ENCODE assay signal across 8 mouse cellular contexts in genomic region chr1:39206942-39207341, GRCm38 (mm10). TPM values are rescaled to one million over a fixed set of nuclear protein-coding genes. Genes with fewer than 3 reads are reported as not detected.
DNase-seq lines count a peak whose midpoint lies in the region; ATAC-seq and TF ChIP-seq lines count a peak whose summit lies in the region.

No protein-coding gene starts in this region.

- peak overlapping the region; percentile 13; the same call in 1 of the 2 replicates for H3K4me2 ChIP-seq in heart, embryonic 14.5 days (ENCODE audit: low read length)
- H3K4me2 ChIP-seq in intestine, embryonic 15.5 days (replicated peaks), result no peak overlapping the region
- no peak overlapping the region for H3K4me2 ChIP-seq in hindbrain, embryonic 16.5 days (ENCODE audit: low read length)

- H3K4me3 ChIP-seq in heart, embryonic 14.5 days (ENCODE audit: control insufficient read depth in 1 of 2, insufficient read depth in 1 of 2, low read depth in 1 of 2, low read length in 2 of 2), result no peak overlapping the region
- H3K4me3 ChIP-seq in C2C12 (ENCODE audit: insufficient read depth, poor library complexity, severe bottlenecking), result no peak overlapping the region
- no peak overlapping the region for H3K4me3 ChIP-seq in intestine, embryonic 15.5 days (replicated peaks)
- H3K4me3 ChIP-seq in hindbrain, embryonic 16.5 days (ENCODE audit: low read length), result no peak overlapping the region

- H3ac ChIP-seq in C2C12 (ENCODE audit: control insufficient read depth, insufficient read length, low read depth), result no peak overlapping the region

- ATAC-seq in heart, embryonic 14.5 days (ENCODE audit: insufficient number of reproducible peaks, insufficient read depth, low FRiP score, low read depth), result no peak
- ATAC-seq in intestine, embryonic 15.5 days, result peak; percentile 57
- no peak for ATAC-seq in erythroblast, adult 5-6 weeks (replicated peaks; ENCODE audit: low FRiP score, poor library complexity, severe bottlenecking)
- no peak for ATAC-seq in hindbrain, embryonic 16.5 days

- H3K9ac ChIP-seq in heart, embryonic 14.5 days (ENCODE audit: low read length), result no peak overlapping the region
- no peak overlapping the region for H3K9ac ChIP-seq in intestine, embryonic 15.5 days
- no peak overlapping the region for H3K9ac ChIP-seq in hindbrain, embryonic 16.5 days (ENCODE audit: low read depth, low read length)

- TF ChIP-seq CTCF in C2C12 (IDR thresholded peaks at IDR 0.05; ENCODE audit: control insufficient read depth, insufficient read depth, insufficient read length), result peak; percentile 3

- no peak for DNase-seq in heart, adult 8-10 months (ENCODE audit: low spot score)
- DNase-seq in ZHBTc4 (ENCODE audit: low read depth, low spot score), result peak; percentile 60
- DNase-seq in layer of hippocampus, postnatal 25 days (ENCODE audit: extremely low spot score in 1 of 2, low spot score in 1 of 2), result no peak

- H3K9me3 ChIP-seq in heart, embryonic 14.5 days (ENCODE audit: control insufficient read depth, low read length), result no peaks in the 10 kb centered on the region
- no peaks in the 10 kb centered on the region for H3K9me3 ChIP-seq in intestine, embryonic 15.5 days
- H3K9me3 ChIP-seq in hindbrain, embryonic 16.5 days (ENCODE audit: control insufficient read depth, low read length), result no peaks in the 10 kb centered on the region

- no peaks in the 10 kb centered on the region for H3K36me3 ChIP-seq in heart, embryonic 14.5 days (ENCODE audit: control insufficient read depth, insufficient read depth, low read length)
- H3K36me3 ChIP-seq in C2C12 (ENCODE audit: control insufficient read depth, insufficient read depth), result no peaks in the 10 kb centered on the region
- H3K36me3 ChIP-seq in intestine, embryonic 15.5 days, result no peaks in the 10 kb centered on the region
- no peaks in the 10 kb centered on the region for H3K36me3 ChIP-seq in hindbrain, embryonic 16.5 days (ENCODE audit: control insufficient read depth, insufficient read depth, low read length)

- 22% methylated on average over 7 of the region's 7 CpGs for WGBS in heart, embryonic 14.5 days
- 32% methylated on average over 7 of the region's 7 CpGs for WGBS in intestine, embryonic 15.5 days
- 51% methylated on average over 7 of the region's 7 CpGs for WGBS in hindbrain, embryonic 16.5 days

- no peaks in the 10 kb centered on the region for H3K79me3 ChIP-seq in C2C12 (ENCODE audit: low read depth)

- H3K79me2 ChIP-seq in C2C12 (ENCODE audit: control insufficient read depth, insufficient read depth), result no peaks in the 10 kb centered on the region

- no peak overlapping the region for H3K27ac ChIP-seq in heart, embryonic 14.5 days (replicated peaks in 1 of 2; ENCODE audit: control insufficient read depth in 1 of 2, insufficient read depth in 1 of 2, low read depth in 2 of 2, low read length in 2 of 2)
- H3K27ac ChIP-seq in intestine, embryonic 15.5 days, result no peak overlapping the region
- no peak overlapping the region for H3K27ac ChIP-seq in hindbrain, embryonic 16.5 days (ENCODE audit: low read depth, low read length)

- H3K27me3 ChIP-seq in heart, embryonic 14.5 days (ENCODE audit: control insufficient read depth, insufficient read depth, low read length), result peaks cover 4% of the 10 kb centered on the region; the same call in 1 of the 2 replicates
- no peaks in the 10 kb centered on the region for H3K27me3 ChIP-seq in C2C12 (ENCODE audit: control insufficient read depth, insufficient read depth, insufficient read length)
- H3K27me3 ChIP-seq in intestine, embryonic 15.5 days (replicated peaks), result no peaks in the 10 kb centered on the region
- no peaks in the 10 kb centered on the region for H3K27me3 ChIP-seq in hindbrain, embryonic 16.5 days (replicated peaks; ENCODE audit: control insufficient read depth, insufficient read depth, low read length)

- H3K4me1 ChIP-seq in heart, embryonic 14.5 days (ENCODE audit: control insufficient read depth in 2 of 2, insufficient read depth in 2 of 2, low read length in 2 of 2), result peaks cover 2 to 9% of the 10 kb centered on the region in 2 experiments
- 0 out of 2 replicates have a peak, but pooled peaks cover 4% of the 10 kb centered on the region for H3K4me1 ChIP-seq in intestine, embryonic 15.5 days (replicated peaks)
- H3K4me1 ChIP-seq in hindbrain, embryonic 16.5 days (ENCODE audit: control insufficient read depth, insufficient read depth, low read depth, low read length), result no peaks in the 10 kb centered on the region

TF ChIP-seq in C2C12, 6 proteins besides CTCF, POLR2A, EP300 and RAD21:
- TF ChIP-seq MYOG (IDR thresholded peaks at IDR 0.05; ENCODE audit: control insufficient read depth, extremely low read depth, insufficient read length) (no peak), FOSL1 (IDR thresholded peaks at IDR 0.05; ENCODE audit: insufficient read depth, low read length, poor library complexity, severe bottlenecking) (no peak), USF1 (IDR thresholded peaks at IDR 0.05; ENCODE audit: low read depth) (no peak), CEBPB (IDR thresholded peaks at IDR 0.05; ENCODE audit: low read depth) (no peak), MYOD1 (IDR thresholded peaks at IDR 0.05; ENCODE audit: control insufficient read depth, insufficient read length, low read depth) (no peak), MAX (IDR thresholded peaks at IDR 0.05) (no peak)

RNA-seq across cellular contexts. Expression of gene Npas2, which starts 13.4 kb away (rescaled TPM):
- polyA plus RNA-seq in heart, embryonic 14.5 days (2014; fragmentation: Nextera tagmentation; extraction: Ambion mirVana), result 1.3 and 2.5 TPM in 2 replicates
- total RNA-seq in heart, adult 8-10 months (2022), result 1 to 10 TPM in 3 of 4 experiments, under 1 TPM in 1; 0.92 to 1.9 (median 1.6) TPM
- not detected for polyA plus RNA-seq in C2C12 (2012; fragmentation: generic; extraction: Trizol)
- 0.49 and 0.64 TPM in 2 replicates for polyA plus RNA-seq in intestine, embryonic 15.5 days (2015; fragmentation: Nextera tagmentation; extraction: Ambion mirVana)
- total RNA-seq in erythroblast, adult 5-6 weeks (2015; ENCODE audit: low replicate concordance), result not detected in 2 replicates
- total RNA-seq in erythroblast, adult 5-6 weeks (2017; ENCODE audit: low replicate concordance), result 0.14 TPM in 1 of 2 replicates, not detected in the other
- total RNA-seq in layer of hippocampus, postnatal 25 days (2021), result 10 to 100 TPM; 28.0 to 30.4 TPM
- polyA plus RNA-seq in hindbrain, embryonic 16.5 days (2015; fragmentation: Nextera tagmentation; extraction: Ambion mirVana), result 1.2 and 1.3 TPM in 2 replicates
